Mouse (Mus musculus): ENCODE measurements around the gene Neu1.
"Not testable (repeated sequence)": the region's sequence is repeated elsewhere in the genome, so short reads cannot be mapped to it uniquely, and the experiment has no call there.

The Neu1 gene

GRCm38 (mm10) chr17:34948721-34949552 lies 17.9 kb downstream of the Neu1 start:
- DNase-seq (ENCODE audit: low read depth), result not testable (repeated sequence)

DNA sequence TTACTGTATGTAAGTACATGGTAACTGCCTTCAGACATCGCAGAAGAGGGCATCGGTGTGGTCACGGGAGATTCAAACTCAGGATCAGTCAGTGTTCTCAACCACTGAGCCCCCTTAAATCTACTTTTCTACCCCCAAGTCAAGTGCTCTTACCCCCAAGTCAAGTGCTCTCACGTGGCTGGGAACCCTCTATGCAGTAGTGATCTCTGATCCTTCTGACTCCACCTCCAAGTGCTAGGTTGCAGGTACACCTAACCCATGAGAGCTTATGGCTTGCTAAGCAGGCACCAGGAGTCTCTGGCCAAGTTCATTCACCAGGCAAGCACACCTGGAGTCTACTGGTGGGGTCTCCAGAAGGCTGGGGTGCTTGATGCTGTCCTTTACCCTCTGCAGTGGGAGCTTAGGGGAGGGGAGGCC lies 18.5 kb downstream of the Neu1 start:
- no peak for DNase-seq (ENCODE audit: low read depth)

GRCm38 (mm10) chr17:34950514-34951455 lies 19.7 kb downstream of the Neu1 start:
- DNase-seq (ENCODE audit: low read depth), result no peak

GRCm38 (mm10) chr17:34951636-34952377 lies 20.8 kb downstream of the Neu1 start:
- no peak for DNase-seq (ENCODE audit: low read depth)

- DNase-seq (ENCODE audit: low read depth), result peak; percentile 64
These were observed 21.5 kb downstream of the Neu1 start for GRCm38 (mm10) chr17:34952378-34953040.

GRCm38 (mm10) chr17:34953258-34953657 lies 22.2 kb downstream of the Neu1 start:
- DNase-seq (ENCODE audit: low read depth), result no peak

DNA sequence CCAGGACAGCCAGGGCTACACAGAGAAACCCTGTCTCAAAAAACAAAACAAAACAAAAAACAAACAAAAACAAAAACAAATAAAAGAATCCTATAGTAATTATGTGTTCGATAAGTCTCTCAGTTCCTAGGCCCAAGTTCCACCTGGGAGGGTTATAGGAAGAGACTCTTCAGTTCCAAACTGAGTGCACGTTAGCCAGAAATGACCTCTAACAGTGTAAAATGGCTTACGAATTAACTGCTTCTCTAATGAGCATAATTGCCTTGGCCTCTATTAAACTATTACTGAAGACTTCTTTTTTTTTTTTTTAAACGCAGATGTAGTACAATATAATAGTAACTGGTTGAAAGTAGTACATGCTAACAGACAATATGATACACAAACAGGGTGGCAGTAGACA lies 22.9 kb downstream of the Neu1 start:
- no peak for DNase-seq (ENCODE audit: low read depth)

GRCm38 (mm10) chr17:34954831-34955230 lies 23.8 kb downstream of the Neu1 start:
- DNase-seq (ENCODE audit: low read depth), result no peak

GRCm38 (mm10) chr17:34955884-34956283 lies 24.8 kb downstream of the Neu1 start:
- DNase-seq (ENCODE audit: low read depth), result no peak

DNA sequence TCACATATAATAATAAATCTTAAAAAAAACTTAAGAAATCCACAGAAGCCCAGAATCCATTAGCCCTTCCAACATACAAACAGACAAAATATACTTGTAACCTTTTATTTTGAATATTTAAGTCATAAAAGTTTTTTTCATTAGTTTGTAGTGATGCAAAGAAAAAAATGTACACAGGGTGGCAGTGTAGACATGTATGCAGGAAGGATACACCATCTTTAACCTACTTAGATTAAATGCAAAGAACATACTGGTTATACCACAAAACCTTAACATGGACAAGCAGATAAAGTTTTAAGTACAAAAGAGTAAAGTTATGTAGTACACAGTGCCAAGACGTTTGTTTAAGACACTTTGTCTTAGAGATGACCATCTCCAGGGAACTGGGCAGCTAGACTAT lies 25.3 kb downstream of the Neu1 start:
- no peak for DNase-seq (ENCODE audit: low read depth)

- not testable (repeated sequence) for DNase-seq (ENCODE audit: low read depth)
These were observed 26.2 kb downstream of the Neu1 start for GRCm38 (mm10) chr17:34957291-34957690.

DNA sequence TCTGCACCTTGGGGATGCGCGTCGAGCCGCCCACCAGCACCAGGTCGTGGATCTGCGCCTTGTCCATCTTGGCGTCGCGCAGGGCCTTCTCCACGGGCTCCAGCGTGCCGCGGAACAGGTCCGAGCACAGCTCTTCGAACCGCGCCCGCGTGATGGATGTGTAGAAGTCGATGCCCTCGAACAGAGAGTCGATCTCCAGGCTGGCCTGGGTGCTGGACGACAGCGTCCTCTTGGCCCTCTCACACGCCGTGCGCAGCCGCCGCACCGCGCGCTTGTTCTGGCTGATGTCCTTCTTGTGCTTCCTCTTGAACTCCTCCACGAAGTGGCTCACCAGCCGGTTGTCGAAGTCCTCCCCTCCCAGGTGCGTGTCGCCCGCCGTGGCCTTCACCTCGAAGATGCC lies 26.9 kb downstream of the Neu1 start:
- not testable (repeated sequence) for DNase-seq (ENCODE audit: low read depth)

GRCm38 (mm10) chr17:34958734-34959129 lies 27.7 kb downstream of the Neu1 start:
- DNase-seq (ENCODE audit: low read depth), result not testable (repeated sequence)

GRCm38 (mm10) chr17:34959130-34959778 lies 28.2 kb downstream of the Neu1 start, which contains the start of gene Hspa1b:
TSS of gene Hspa1b (minus strand) at chr17:34959238.
- DNase-seq (ENCODE audit: low read depth), result not testable (repeated sequence)

- DNase-seq (ENCODE audit: low read depth), result no peak
These were observed 28.9 kb downstream of the Neu1 start for GRCm38 (mm10) chr17:34959881-34960515.

DNA sequence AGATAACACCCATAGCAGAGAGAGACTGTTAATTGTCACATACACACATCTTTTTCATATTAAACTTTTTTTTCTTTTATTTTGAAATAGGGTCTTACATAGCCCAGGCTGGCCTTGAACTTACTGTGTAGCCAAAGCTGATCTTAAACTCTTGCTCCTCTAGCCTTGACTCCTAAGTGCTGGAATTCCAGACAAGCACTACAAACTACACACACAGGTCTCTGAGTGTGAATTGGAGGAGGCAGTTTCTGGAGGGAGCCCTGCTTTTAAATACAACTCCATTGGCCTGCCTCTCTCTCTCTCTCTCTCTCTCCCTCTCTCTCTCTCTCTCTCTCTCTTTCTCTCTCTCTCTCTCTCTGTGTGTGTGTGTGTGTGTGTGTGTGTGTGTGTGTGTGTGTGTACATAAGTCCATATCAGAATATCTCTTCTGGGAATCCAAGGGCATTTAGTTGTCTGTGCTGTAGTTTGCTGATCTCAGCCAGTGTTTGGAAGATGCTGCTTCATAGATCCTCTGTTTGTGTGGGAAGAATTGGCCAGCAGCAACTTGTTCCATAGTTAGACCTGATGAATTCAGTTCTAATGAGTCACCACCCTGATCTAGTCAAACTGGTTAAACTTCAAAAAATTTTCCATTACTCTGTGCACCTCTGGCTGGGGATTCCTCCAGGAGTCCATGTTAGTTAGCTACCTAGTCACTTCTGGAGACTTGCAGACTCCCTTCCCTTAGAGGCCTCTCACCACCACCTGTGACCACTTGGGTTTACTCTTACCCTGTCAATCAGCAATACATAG lies 29.8 kb downstream of the Neu1 start:
- no peak for DNase-seq (ENCODE audit: low read depth)

DNA sequence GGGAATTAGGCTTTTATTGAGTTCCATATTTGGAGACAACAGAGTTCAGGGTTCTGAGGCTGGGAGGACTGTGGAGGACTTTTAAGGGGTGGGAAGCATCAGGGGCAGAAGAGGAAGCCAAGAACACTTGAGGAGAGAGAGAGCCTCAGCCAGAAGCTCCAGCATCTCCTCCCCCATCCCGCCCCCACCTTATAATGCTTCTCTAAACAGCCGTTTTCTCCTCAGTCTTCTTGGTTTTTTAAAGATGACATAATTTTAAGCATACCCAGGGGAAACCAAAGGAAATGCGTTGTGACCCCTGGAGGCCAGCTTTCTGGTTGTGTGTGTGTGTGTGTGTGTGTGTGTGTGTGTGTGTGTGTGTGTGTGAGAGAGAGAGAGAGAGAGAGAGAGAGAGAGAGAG lies 31.1 kb downstream of the Neu1 start:
- DNase-seq (ENCODE audit: low read depth), result no peak

DNA sequence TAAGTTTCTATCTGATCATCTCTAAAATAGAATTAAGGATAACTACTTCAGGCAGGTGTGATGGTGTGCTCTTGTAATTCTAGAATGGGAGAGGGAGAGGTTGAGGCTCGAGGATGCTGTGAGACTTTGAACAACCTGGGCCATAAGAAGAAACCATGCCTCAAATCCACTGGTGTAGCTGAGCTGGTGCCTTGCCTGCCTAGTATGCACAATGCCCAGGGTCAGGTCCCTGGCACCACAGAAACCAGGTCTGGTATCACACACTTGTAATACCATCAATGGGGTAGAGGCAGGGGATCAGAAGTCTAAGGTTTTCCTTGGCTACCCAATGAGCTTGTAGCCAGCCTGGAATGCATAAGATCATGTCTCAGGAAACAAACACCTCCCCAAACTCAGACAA lies 31.8 kb downstream of the Neu1 start:
- DNase-seq (ENCODE audit: low read depth), result no peak

GRCm38 (mm10) chr17:34964640-34965049 lies 33.6 kb downstream of the Neu1 start:
- no peak for DNase-seq (ENCODE audit: low read depth)

- no peak for DNase-seq (ENCODE audit: low read depth)
These were observed 34.6 kb downstream of the Neu1 start for GRCm38 (mm10) chr17:34965627-34966026.
